Mouse (Mus musculus) stomach, embryonic 15.5 days (tissue): ENCODE results near the gene Furin. TPM values are rescaled to one million over a fixed set of nuclear protein-coding genes. Genes with fewer than 3 reads are reported as not detected.

ENCODE experiments used
- ATAC-seq: fragments of 200-750 bp; cut with Nextera tagmentation; 2 replicates; pipeline ENCODE4 v1.8.0; 2017; ENCODE audit warnings: low read depth, moderate number of reproducible peaks, moderate TSS enrichment; ENCODE audit not compliant: insufficient read depth, low FRiP score
- H3K27ac ChIP-seq: fragments of 300-500 bp; sonication (generic); 2 replicates; pipeline ENCODE4 v1.5.1; 2015; ENCODE audit warnings: mild to moderate bottlenecking, inconsistent platforms
- H3K27me3 ChIP-seq: fragments of 300-500 bp; sonication (generic); replicated peaks from 2 replicates; pipeline ENCODE4 v1.6.1; 2015; ENCODE audit warnings: inconsistent platforms
- H3K36me3 ChIP-seq: fragments of 300-500 bp; sonication (generic); 2 replicates; pipeline ENCODE4 v1.6.1; 2015; ENCODE audit warnings: inconsistent platforms
- H3K4me1 ChIP-seq: fragments of 300-500 bp; sonication (generic); 2 replicates; pipeline ENCODE4 v1.6.1; 2015; ENCODE audit warnings: inconsistent platforms
- H3K4me2 ChIP-seq: fragments of 300-500 bp; sonication (generic); 2 replicates; pipeline ENCODE4 v1.6.1; 2015; ENCODE audit warnings: mild to moderate bottlenecking, inconsistent platforms
- H3K4me3 ChIP-seq: fragments of 300-500 bp; sonication (generic); replicated peaks from 2 replicates; pipeline ENCODE4 v1.5.1; 2015; ENCODE audit warnings: inconsistent platforms
- H3K9ac ChIP-seq: fragments of 300-500 bp; sonication (generic); 2 replicates; pipeline ENCODE4 v1.6.1; 2015; ENCODE audit warnings: inconsistent platforms
- H3K9me3 ChIP-seq: fragments of 300-500 bp; sonication (generic); 2 replicates; pipeline ENCODE4 v1.6.1; 2016; ENCODE audit warnings: inconsistent platforms
- WGBS: fragments of 180-500 bp; shearing (Covaris S2); methylation state at CpG from one replicate; pipeline ENCODE4 v1.1.7; 2015; 5-methylcytosine and 5-hydroxymethylcytosine counted together
- polyA plus RNA-seq: library from polyadenylated mRNA; unstranded; fragments of >200 nt; fragmentation: Nextera tagmentation; extraction: Ambion mirVana; gene quantifications from 2 replicates; pipeline ENCODE4 v1.2.1, GENCODE M21; 2015

Furin gene
- polyA plus RNA-seq = 11.6 and 12.5 TPM in 2 replicates

DNA sequence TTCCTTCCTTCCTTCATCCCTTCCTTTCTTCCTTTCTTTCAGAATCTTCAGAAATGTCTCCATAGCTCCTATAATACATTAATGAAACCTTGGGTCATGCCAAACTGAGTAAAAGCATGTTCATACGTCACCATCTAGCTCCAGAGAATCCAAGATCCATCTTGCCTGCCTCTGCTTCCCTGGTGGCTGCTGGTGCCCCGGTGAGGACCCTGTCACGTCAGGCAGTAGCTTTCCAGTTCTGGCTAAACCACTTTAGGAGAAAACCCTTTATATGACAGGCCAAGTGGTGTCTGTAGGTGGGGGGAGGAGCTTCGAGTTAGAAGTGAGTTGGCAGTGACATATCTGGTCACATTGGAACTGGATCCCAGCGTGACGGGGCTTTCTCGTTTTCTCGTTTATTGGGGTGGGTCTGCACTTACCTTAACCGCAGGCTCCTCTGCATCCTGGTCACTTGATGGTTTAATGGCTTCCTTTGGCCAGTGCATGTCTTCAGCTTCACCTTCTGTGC, at the start of gene Furin:
Gene Furin, minus strand, starts transcription at position 249 of the 508 bp plus-strand sequence.
- 73% methylated on average over 9 of the region's 9 CpGs for WGBS
- no peaks in the 10 kb centered on the region for H3K36me3 ChIP-seq
- peaks cover 23% of the 10 kb centered on the region for H3K4me1 ChIP-seq
- no peak within 1 kb of the TSS for H3K27ac ChIP-seq
- H3K27me3 ChIP-seq = no peaks in the 10 kb centered on the region
- no peak within 1 kb of the TSS for H3K9ac ChIP-seq
- no peaks in the 10 kb centered on the region for H3K9me3 ChIP-seq
- no peak within 1 kb of the TSS for H3K4me2 ChIP-seq
- H3K4me3 ChIP-seq = no peak within 1 kb of the TSS
- no peak for ATAC-seq

DNA sequence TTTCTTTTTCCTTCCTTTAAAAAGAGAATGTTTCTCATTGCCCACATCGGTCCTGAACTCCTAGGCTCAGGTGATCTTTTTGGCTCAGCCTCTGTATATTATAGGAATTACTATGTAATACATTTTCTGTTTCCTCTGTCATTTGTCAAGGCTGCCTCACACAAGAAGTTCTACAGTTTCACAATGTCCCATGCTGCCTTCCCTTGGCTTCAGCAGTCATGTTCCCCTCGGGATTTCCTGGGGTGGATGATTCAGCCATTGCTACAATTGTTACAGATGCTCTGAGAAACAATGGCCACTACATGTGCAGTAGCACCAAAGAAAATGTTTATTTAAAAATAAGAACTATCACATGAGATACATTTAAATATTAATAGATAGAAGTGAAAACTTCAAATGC, 49.5 kb upstream of the Furin start:
- Histone ChIP-seq H3K36me3 (0 out of 2 replicates have a peak, but pooled peaks cover 3% of the 10 kb centered on the region), H3K27me3 (no peaks in the 10 kb centered on the region), H3K9me3 (no peaks in the 10 kb centered on the region), H3K9ac (no peak overlapping the region), H3K4me3 (no peak overlapping the region), H3K27ac (no peak overlapping the region), H3K4me1 (0 out of 2 replicates have a peak, but pooled peaks cover 4% of the 10 kb centered on the region), H3K4me2 (no peak overlapping the region)
- no peak for ATAC-seq
- 67% methylated on average over 2 of the region's 2 CpGs for WGBS

DNA sequence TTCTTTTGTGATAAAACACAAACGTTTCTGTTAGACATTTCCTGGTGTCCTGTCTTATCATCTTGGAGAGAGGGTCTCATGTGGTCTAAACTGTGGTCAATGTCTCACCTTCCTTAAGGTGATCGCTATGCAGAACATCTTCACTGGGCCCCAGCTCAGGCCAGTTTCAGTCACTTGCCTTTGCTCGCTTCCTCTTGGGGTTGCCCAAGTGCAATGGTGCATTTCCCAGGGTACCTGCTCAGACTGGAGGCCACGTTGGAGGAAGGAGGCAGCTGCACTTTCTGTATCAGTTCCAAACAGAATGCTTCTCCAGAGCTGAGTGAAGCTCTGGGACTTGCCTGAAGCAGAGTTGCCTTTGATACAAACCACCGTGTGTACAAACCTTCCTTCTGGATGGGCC, 48.8 kb upstream of the Furin start:
- Histone ChIP-seq H3K36me3 (no peaks in the 10 kb centered on the region), H3K27me3 (no peaks in the 10 kb centered on the region), H3K4me3 (no peak overlapping the region), H3K4me2 (no peak overlapping the region), H3K4me1 (0 out of 2 replicates have a peak, but pooled peaks cover 4% of the 10 kb centered on the region), H3K9me3 (no peaks in the 10 kb centered on the region), H3K27ac (no peak overlapping the region), H3K9ac (no peak overlapping the region)
- ATAC-seq = no peak
- 91% methylated on average over 5 of the region's 5 CpGs for WGBS

DNA sequence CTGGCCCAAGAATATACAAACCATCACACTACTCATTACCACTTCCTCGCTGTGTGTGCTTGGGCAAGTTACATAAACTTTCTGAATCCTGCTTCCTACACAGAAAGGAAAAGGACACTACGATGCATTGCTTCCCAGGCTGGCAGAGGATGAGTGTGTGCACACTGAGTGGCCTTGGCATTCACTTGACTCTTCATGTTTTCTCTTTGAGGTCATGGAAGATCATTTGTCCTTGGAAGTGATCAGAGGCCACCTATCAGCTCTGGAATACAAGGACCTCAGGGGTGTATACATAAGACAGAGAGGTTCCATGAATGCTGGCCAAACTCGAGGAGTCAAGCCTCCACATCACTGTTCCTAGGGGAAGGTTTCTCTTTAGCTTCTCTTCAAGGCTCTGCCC, 47.9 kb upstream of the Furin start:
- no peaks in the 10 kb centered on the region for H3K9me3 ChIP-seq
- H3K27me3 ChIP-seq = no peaks in the 10 kb centered on the region
- H3K27ac ChIP-seq = no peak overlapping the region
- H3K36me3 ChIP-seq = no peaks in the 10 kb centered on the region
- H3K9ac ChIP-seq = no peak overlapping the region
- WGBS = 87% methylated on average over 3 of the region's 3 CpGs
- no peak overlapping the region for H3K4me3 ChIP-seq
- no peak overlapping the region for H3K4me2 ChIP-seq
- H3K4me1 ChIP-seq = 0 out of 2 replicates have a peak, but pooled peaks cover 2% of the 10 kb centered on the region
- ATAC-seq = no peak

DNA sequence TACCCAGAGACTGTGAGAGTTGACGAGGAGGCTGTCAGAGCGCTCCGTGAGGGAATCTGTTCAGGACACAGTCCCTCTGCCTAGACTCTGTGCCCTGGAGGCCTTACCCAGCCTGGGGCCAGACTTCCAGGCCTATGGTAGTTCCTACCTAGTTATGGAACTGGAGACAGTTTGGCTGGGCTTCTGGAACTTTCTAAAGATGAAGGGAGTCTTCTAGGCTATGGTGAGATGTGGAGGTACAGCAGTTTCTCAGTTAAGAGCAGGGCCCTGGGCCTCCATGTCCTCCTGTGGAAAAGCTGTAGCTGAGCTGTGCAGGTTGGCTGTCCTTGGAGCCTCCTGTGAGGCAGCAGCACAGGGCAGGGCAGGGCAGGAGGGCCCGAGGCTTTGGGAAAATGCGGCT, 47.0 kb upstream of the Furin start:
- Histone ChIP-seq H3K4me3 (no peak overlapping the region), H3K27ac (peak overlapping the region; percentile 21; the same call in 1 of the 2 replicates), H3K9ac (no peak overlapping the region), H3K9me3 (no peaks in the 10 kb centered on the region), H3K4me1 (no peaks in the 10 kb centered on the region), H3K27me3 (no peaks in the 10 kb centered on the region), H3K4me2 (no peak overlapping the region), H3K36me3 (no peaks in the 10 kb centered on the region)
- 87% methylated on average over 5 of the region's 5 CpGs for WGBS
- 0 out of 2 replicates have a peak, but pooled peaks have one; percentile 3 for ATAC-seq

DNA sequence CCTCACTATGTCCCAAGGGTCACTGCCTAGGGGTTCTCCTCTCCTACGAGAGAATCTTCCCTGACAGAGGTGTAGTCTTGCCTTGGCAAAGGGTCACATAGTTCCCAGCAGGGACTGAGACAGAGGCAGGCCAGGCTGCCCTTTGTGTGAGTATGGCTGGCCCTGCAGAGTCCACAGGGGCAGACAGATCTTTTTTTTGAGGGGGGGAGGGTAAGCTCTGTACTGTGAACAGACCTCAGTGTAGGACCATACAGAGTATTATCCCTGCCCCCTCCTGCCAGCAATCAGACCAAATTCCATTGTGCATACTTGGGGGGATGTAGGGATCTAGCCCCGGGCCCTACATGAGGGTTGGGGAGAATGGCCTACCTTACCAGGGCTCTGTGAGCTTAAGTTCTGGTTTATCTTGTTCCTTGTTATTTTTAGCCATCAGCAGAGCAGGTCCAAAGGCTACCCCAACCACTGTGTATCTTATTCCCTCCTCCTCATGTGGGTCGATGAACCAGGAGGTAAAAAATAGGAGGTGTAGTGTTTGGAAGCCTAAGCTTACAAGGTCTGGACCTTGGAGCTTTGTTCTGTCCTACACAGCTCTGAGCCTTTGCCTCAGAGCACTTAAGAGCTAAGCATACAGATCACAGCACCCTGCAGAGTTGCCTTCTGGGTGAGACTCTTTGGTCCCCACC, 46.5 kb upstream of the Furin start:
- Histone ChIP-seq H3K27me3 (no peaks in the 10 kb centered on the region), H3K4me3 (no peak overlapping the region), H3K4me1 (no peaks in the 10 kb centered on the region), H3K4me2 (no peak overlapping the region), H3K36me3 (no peaks in the 10 kb centered on the region), H3K9ac (no peak overlapping the region), H3K9me3 (no peaks in the 10 kb centered on the region), H3K27ac (peak overlapping the region; percentile 21; the same call in 1 of the 2 replicates)
- ATAC-seq = peak; percentile 57; the same call in 1 of the 2 replicates
- 68% methylated on average over 3 of the region's 3 CpGs for WGBS

DNA sequence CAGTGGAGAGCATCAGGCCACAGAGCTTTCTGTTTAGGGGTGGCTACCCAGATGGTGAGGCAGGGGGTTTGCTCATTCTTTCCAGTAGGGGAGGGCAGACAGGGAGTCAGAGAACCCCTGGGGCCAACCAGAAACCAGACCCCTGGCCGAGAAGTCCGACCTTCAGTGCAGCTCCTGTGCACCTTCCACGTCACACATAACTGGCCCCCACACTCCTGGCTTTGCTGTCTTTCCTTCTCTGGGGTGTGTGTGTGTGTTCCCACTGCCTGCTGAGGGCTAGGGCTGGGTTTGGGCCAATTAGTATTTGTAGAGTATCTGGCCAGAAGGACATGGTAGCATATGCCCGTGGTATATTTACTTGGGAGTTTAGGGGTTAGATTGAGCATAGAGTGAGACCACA, 45.1 kb upstream of the Furin start:
- Histone ChIP-seq H3K9me3 (no peaks in the 10 kb centered on the region), H3K27me3 (no peaks in the 10 kb centered on the region), H3K4me1 (peaks cover 6% of the 10 kb centered on the region; the same call in 1 of the 2 replicates), H3K9ac (no peak overlapping the region), H3K4me2 (no peak overlapping the region), H3K4me3 (no peak overlapping the region), H3K27ac (no peak overlapping the region), H3K36me3 (no peaks in the 10 kb centered on the region)
- WGBS = 73% methylated on average over 4 of the region's 4 CpGs
- no peak for ATAC-seq

DNA sequence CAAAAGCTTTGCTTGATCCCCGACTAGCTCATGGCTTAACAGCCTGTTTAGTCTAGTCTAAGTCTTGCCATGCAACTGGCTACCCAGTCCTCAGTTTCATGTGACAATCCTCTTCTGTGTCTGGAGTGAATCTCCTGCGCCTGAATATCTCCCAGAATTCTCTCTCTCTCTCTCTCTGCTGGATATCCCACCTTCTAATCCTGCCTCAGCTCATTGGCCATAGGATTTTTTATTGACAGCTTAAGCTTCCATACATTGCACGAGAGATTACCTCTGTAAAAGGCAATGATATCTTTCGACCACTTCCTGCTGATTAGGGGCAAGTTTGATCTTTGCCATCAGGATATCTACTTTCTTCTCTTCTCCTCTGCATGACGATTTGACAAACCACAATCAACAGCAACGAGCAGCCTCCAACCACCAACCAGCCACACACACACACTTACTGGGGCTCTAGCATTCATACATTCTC, 44.4 kb upstream of the Furin start:
- no peaks in the 10 kb centered on the region for H3K9me3 ChIP-seq
- no peaks in the 10 kb centered on the region for H3K36me3 ChIP-seq
- no peak overlapping the region for H3K27ac ChIP-seq
- no peak overlapping the region for H3K9ac ChIP-seq
- ATAC-seq = no peak
- 54% methylated on average over 6 of the region's 6 CpGs for WGBS
- H3K4me1 ChIP-seq = peaks cover 9% of the 10 kb centered on the region; the same call in 1 of the 2 replicates
- H3K4me2 ChIP-seq = no peak overlapping the region
- H3K27me3 ChIP-seq = no peaks in the 10 kb centered on the region
- H3K4me3 ChIP-seq = no peak overlapping the region

DNA sequence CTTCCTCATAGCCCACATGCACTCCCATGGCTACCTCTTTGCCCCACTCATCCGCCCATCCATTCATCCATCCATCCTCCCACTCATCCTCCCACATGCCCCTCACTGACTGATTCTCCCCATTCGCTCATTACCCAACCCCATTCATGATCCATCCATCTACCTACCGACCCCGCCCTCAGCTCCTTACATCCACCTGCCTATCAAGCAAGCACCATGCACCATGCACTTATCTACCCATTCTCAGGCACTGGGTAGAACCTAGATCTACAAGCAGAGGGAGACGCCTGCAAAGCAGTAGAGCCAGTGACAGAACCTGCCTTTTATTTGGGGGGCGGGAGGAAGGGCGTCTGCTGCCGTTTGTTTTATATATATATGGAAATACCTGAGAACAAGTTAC, 42.1 kb upstream of the Furin start:
- H3K4me3 ChIP-seq = no peak overlapping the region
- ATAC-seq = no peak
- WGBS = 92% methylated on average over 8 of the region's 8 CpGs
- H3K4me2 ChIP-seq = no peak overlapping the region
- H3K9me3 ChIP-seq = no peaks in the 10 kb centered on the region
- H3K36me3 ChIP-seq = no peaks in the 10 kb centered on the region
- H3K9ac ChIP-seq = no peak overlapping the region
- no peak overlapping the region for H3K27ac ChIP-seq
- H3K27me3 ChIP-seq = no peaks in the 10 kb centered on the region
- H3K4me1 ChIP-seq = peaks cover 18% of the 10 kb centered on the region; the same call in 1 of the 2 replicates

DNA sequence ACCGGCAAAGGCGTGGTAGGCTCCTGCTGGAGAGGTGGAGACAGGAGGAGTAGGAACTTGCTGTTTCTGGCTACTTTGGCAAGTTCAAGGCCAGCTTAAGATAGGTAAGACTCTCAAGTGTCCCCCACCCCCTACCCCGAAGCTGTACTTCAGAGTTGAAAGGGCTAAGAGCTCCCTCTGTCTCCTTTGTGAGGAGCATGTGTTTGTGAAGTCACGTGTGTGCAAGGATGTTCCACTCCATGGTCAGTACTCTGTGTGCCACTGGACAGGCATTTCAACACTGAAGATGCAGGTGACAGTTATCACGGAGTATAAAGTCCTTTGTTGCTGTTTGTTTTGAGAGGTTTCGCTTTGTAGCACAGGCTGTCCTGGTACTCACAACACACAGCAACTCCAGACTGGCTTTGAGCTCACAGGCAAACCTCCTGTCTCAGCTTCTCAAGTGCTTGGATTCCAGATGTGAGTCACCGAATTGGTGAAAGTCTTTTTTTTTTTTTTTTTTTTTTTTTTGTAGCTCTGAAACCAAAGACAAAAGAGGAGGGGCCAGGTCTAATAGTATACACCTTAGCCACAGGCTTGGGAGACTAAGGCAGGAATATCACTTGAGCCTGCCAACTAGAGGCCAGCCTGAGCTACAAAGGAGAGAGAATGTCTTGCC, 41.1 kb upstream of the Furin start:
- H3K4me1 ChIP-seq = peaks cover 25% of the 10 kb centered on the region; the same call in 1 of the 2 replicates
- no peaks in the 10 kb centered on the region for H3K27me3 ChIP-seq
- no peak overlapping the region for H3K4me2 ChIP-seq
- WGBS = 66% methylated on average over 7 of the region's 7 CpGs
- H3K27ac ChIP-seq = no peak overlapping the region
- no peaks in the 10 kb centered on the region for H3K36me3 ChIP-seq
- no peak for ATAC-seq
- no peak overlapping the region for H3K9ac ChIP-seq
- no peaks in the 10 kb centered on the region for H3K9me3 ChIP-seq
- no peak overlapping the region for H3K4me3 ChIP-seq

DNA sequence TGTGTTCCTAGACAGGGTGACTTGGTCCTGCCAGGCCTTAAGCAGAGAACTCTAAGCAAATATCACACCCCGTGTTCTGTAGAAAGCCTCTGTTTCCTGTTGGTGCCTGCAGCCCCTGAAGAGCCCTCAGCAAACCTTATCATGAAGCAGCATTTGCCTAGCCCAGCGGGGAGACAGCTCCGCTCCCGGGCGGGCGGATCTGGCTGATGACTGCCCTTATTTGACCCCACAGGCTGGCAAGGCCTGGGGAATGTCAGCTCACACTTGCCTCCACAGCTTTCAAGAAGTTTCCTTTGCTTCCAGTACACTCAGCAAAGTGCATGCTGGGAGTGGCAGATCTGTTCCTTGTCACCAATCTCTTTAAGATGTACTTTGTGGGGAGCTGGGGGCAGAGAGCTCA, 40.3 kb upstream of the Furin start:
- WGBS = 40% methylated on average over 6 of the region's 6 CpGs
- Histone ChIP-seq H3K4me3 (no peak overlapping the region), H3K4me1 (peaks cover 25% of the 10 kb centered on the region; the same call in 1 of the 2 replicates), H3K4me2 (0 out of 2 replicates have a peak overlapping the region, but pooled peaks have one; percentile 12), H3K27ac (no peak overlapping the region), H3K36me3 (no peaks in the 10 kb centered on the region), H3K9me3 (no peaks in the 10 kb centered on the region), H3K9ac (no peak overlapping the region), H3K27me3 (no peaks in the 10 kb centered on the region)
- ATAC-seq = peak; percentile 44; the same call in 1 of the 2 replicates
